Mouse (Mus musculus) kidney, adult 2 months (tissue): ENCODE data around the gene Usp48. TPM values are rescaled to one million over a fixed set of nuclear protein-coding genes. Genes with fewer than 3 reads are reported as not detected.
"Not testable (repeated sequence)": the region's sequence is repeated elsewhere in the genome, so short reads cannot be mapped to it uniquely, and the experiment has no call there.

ENCODE experiments used
- DNase-seq: peaks from one replicate; pipeline ENCODE4 v3.0.0; 2021
- H3K27ac ChIP-seq: fragments of 200-500 bp; 2 replicates; pipeline ENCODE4 v1.5.1; 2012; ENCODE audit warnings: low read depth, low read length, control low read depth, inconsistent platforms; ENCODE audit not compliant: insufficient read depth
- H3K27me3 ChIP-seq: fragments of 200-500 bp; replicated peaks from 2 replicates; pipeline ENCODE4 v1.6.1; 2012; ENCODE audit warnings: mild to moderate bottlenecking, moderate library complexity, low read length, inconsistent platforms; ENCODE audit not compliant: control insufficient read depth, insufficient read depth
- H3K36me3 ChIP-seq: fragments of 200-500 bp; 2 replicates; pipeline ENCODE4 v1.6.1; 2012; ENCODE audit warnings: mild to moderate bottlenecking, moderate library complexity, low read length, inconsistent platforms; ENCODE audit not compliant: control insufficient read depth, insufficient read depth
- H3K4me1 ChIP-seq: fragments of 200-500 bp; 2 replicates; pipeline ENCODE4 v1.6.1; 2011; ENCODE audit warnings: low read length; ENCODE audit not compliant: control insufficient read depth, insufficient read depth
- H3K4me3 ChIP-seq: fragments of 200-500 bp; 2 replicates; pipeline ENCODE4 v1.5.1; 2011; ENCODE audit warnings: mild to moderate bottlenecking, low read depth, low read length, control low read depth; ENCODE audit not compliant: insufficient read depth
- CTCF ChIP-seq: fragments of 200-500 bp; conservative IDR thresholded peaks from 2 replicates; pipeline ENCODE4 v1.5.1; 2011; ENCODE audit warnings: low read depth, mild to moderate bottlenecking, control low read depth, low read length, moderate library complexity, mixed read lengths; ENCODE audit not compliant: insufficient read depth, insufficient read length
- POLR2A ChIP-seq: fragments of 200-500 bp; IDR thresholded peaks from one replicate; pipeline ENCODE4 v1.6.1; 2011; ENCODE audit warnings: low read depth, low read length, control low read depth
- WGBS: fragments of 180-500 bp; shearing (Covaris S2); methylation state at CpG from one replicate; pipeline ENCODE4 v1.1.7; 2018; 5-methylcytosine and 5-hydroxymethylcytosine counted together
- polyA plus RNA-seq: library from polyadenylated mRNA; depleted of rRNA; stranded (reverse); fragments of >200 nt; gene quantifications from 2 replicates; pipeline ENCODE4 v1.2.3, GENCODE M21; 2012

The Usp48 gene
- polyA plus RNA-seq, 1 experiment: 38.6 TPM

DNA sequence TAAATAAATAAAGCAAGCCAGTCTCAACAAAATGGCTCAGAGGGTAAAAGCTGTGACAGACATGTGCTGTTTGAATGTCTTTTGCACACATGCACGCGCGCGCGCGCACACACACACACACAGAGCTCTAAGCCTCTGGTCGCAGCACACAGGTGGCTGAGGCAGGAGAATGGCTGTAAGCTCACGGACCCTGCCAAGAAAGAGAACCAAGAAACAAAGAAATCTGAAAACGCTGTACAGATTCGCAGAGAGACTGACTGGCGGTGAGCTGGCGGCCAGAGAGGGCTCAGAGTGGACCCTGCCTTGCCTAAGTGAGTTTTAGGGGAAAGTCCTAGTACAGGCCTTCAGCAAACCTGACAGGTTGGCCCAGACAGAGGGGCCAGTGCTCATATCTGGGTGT is 16.1 kb upstream of the Usp48 start:
- Histone ChIP-seq H3K27ac (no peak overlapping the region), H3K4me3 (no peak overlapping the region), H3K4me1 (no peaks in the 10 kb centered on the region), H3K27me3 (no peaks in the 10 kb centered on the region), H3K36me3 (no peaks in the 10 kb centered on the region)
- WGBS: 98% methylated on average over 12 of the region's 12 CpGs
- no peak for DNase-seq
- TF ChIP-seq CTCF (no peak), POLR2A (no peak)

- Histone ChIP-seq H3K27me3 (no peaks in the 10 kb centered on the region), H3K27ac (no peak overlapping the region), H3K4me3 (no peak overlapping the region; the same call in 1 of the 2 replicates), H3K36me3 (no peaks in the 10 kb centered on the region), H3K4me1 (no peaks in the 10 kb centered on the region)
- 9% methylated on average over 39 of the region's 39 CpGs for WGBS
- DNase-seq: peak; percentile 58
- TF ChIP-seq CTCF: peak; percentile 55
- no peak for TF ChIP-seq POLR2A
These were observed 15.2 kb upstream of the Usp48 start for GRCm38 (mm10) chr4:137578181-137578845.

- Histone ChIP-seq H3K27me3 (no peaks in the 10 kb centered on the region), H3K4me3 (no peak overlapping the region), H3K27ac (no peak overlapping the region), H3K36me3 (no peaks in the 10 kb centered on the region), H3K4me1 (no peaks in the 10 kb centered on the region)
- DNase-seq: peak; percentile 26
- 65% methylated on average over 4 of the region's 4 CpGs for WGBS
- TF ChIP-seq POLR2A: no peak
- TF ChIP-seq CTCF: no peak
These were observed 13.8 kb upstream of the Usp48 start for GRCm38 (mm10) chr4:137579789-137580188.

DNA sequence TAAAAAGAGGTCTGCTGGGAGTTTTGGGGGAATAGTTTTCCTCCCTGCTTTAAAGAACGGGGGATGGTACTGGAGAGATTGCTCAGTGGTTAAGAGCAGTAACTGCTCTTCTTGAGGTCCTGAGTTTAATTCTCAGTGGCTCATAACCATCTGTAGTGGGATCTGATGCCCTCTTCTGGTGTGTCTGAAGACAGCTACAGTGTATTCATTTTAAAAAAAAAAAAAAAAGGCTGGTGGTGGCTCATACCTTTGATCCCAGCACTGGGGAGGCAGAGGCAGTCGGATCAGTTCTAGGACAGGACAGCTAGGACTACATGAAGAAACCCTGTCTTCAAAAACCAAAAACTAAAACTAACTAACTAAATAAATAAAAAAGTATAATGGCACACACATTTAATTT is 13.3 kb upstream of the Usp48 start:
- no peaks in the 10 kb centered on the region for H3K4me1 ChIP-seq
- WGBS: 78% methylated on average over 2 of the region's 2 CpGs
- no peak overlapping the region for H3K27ac ChIP-seq
- H3K4me3 ChIP-seq: no peak overlapping the region
- H3K27me3 ChIP-seq: no peaks in the 10 kb centered on the region
- TF ChIP-seq CTCF (no peak), POLR2A (no peak)
- no peak for DNase-seq
- H3K36me3 ChIP-seq: no peaks in the 10 kb centered on the region

DNA sequence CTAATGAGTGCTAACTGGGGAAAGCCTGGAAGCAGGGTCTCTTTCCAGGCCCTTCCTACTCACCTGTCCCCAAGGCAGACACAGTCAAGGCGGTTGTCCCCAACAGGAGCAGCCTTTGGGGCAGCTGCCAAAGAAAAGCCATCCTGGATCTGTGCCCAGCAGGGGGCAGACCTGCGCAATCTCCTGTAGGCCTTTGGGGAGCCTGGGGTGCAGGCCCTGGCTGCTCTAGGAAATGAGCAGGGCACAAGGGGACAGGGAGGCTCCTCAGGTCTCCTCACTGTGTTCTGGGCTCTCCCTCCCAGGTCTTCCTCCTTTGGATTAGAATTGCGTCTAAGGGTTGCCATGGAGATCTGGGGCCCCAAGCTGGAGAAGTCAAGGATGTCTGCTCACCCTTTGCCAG is 11.7 kb upstream of the Usp48 start:
- Histone ChIP-seq H3K27ac (no peak overlapping the region), H3K27me3 (no peaks in the 10 kb centered on the region), H3K36me3 (no peaks in the 10 kb centered on the region), H3K4me3 (no peak overlapping the region), H3K4me1 (no peaks in the 10 kb centered on the region)
- DNase-seq: peak; percentile 28
- TF ChIP-seq POLR2A (no peak), CTCF (peak; percentile 33)
- 72% methylated on average over 3 of the region's 3 CpGs for WGBS

DNA sequence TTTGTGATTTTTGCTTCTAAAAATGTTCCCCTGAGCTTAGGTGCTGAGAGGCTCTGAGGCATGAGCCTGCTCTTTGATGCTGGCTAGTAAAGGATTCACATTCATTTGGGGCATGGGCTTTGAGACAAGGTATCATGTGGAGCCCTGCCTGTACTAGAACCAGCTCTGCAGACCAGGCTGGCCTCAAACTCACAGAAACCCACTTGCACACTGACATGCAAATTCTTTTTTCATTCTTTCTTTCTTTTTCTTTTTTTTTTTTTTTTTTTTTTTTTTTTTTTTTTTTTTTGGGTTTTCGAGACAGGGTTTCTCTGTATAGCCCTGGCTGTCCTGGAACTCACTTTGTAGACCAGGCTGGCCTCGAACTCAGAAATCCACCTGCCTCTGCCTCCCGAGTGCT is 4.5 kb upstream of the Usp48 start:
- not testable (repeated sequence) for DNase-seq, H3K36me3 ChIP-seq, H3K27me3 ChIP-seq, H3K4me1 ChIP-seq, H3K4me3 ChIP-seq, H3K27ac ChIP-seq
- WGBS: 82% methylated on average over 2 of the region's 3 CpGs

- no peaks in the 10 kb centered on the region for H3K27me3 ChIP-seq
- TF ChIP-seq CTCF (no peak), POLR2A (no peak)
These were observed 4.0 kb upstream of the Usp48 start for GRCm38 (mm10) chr4:137589586-137589985.

GRCm38 (mm10) chr4:137590961-137591360 is 2.6 kb upstream of the Usp48 start:
- WGBS: 75% methylated on average over 4 of the region's 4 CpGs
- Histone ChIP-seq H3K27ac (no peak overlapping the region), H3K4me3 (no peak overlapping the region), H3K27me3 (no peaks in the 10 kb centered on the region), H3K4me1 (no peaks in the 10 kb centered on the region; the same call in 1 of the 2 replicates), H3K36me3 (no peaks in the 10 kb centered on the region)
- no peak for DNase-seq
- TF ChIP-seq CTCF (no peak), POLR2A (no peak)

More at GRCm38 (mm10) chr4:137589586-137589985, 4.0 kb upstream of the Usp48 start:
- H3K4me1 ChIP-seq: no peaks in the 10 kb centered on the region
- DNase-seq: no peak
- H3K27ac ChIP-seq: no peak overlapping the region
- H3K36me3 ChIP-seq: no peaks in the 10 kb centered on the region
- no peak overlapping the region for H3K4me3 ChIP-seq
- WGBS: 92% methylated on average over 3 of the region's 3 CpGs
